Mouse (Mus musculus) stomach, postnatal 0 days (tissue): ENCODE data around the gene Trim29.

Experiments used
- CTCF ChIP-seq: IDR thresholded peaks from 2 replicates; pipeline ENCODE4 v1.5.1; 2016; ENCODE audit warnings: antibody characterized with exemption, low read depth, mild to moderate bottlenecking, moderate library complexity
- EP300 ChIP-seq: optimal IDR thresholded peaks from 2 replicates; pipeline ENCODE3; 2016; ENCODE audit warnings: antibody characterized with exemption

DNA sequence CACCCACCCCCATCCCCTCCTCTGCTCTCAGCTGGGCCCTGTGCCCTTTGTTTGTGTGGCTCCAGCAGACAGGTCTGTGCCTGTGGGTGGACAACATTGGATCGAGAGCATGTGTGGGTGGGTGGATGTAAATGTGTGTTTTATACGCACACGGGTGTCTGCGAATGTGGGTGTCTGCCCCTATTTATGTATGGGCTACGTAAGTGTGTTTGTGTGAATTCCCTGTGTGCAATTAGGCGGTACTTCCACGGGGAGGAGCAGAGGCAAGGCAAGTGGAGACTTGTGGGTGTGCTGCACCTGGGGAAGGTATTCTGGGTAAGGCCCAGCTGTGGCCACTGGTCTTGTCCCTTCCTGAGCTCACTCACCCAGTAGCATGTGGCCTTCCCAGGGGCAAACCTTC is 1.5 kb downstream of the Trim29 start:
- peak; percentile 52 for TF ChIP-seq CTCF
- no peak for TF ChIP-seq EP300
